ENCODE assay signal across 8 mouse cellular contexts in genomic region chr19:46452052-46452827, GRCm38 (mm10). TPM values are rescaled to one million over a fixed set of nuclear protein-coding genes. Genes with fewer than 3 reads are reported as not detected.
DNase-seq lines count a peak whose midpoint lies in the region; ATAC-seq and TF ChIP-seq lines count a peak whose summit lies in the region.

No protein-coding gene starts in this region.

- WGBS in limb, embryonic 15.5 days: 36% methylated on average over 10 of the region's 10 CpGs
- 40% methylated on average over 10 of the region's 10 CpGs for WGBS in neural tube, embryonic 12.5 days

- H3K4me2 ChIP-seq in limb, embryonic 15.5 days: no peak overlapping the region
- no peak overlapping the region for H3K4me2 ChIP-seq in neural tube, embryonic 12.5 days (replicated peaks)

- no peaks in the 10 kb centered on the region for H3K36me3 ChIP-seq in ES-Bruce4 (ENCODE audit: control insufficient read depth, insufficient read depth, low read length, poor library complexity, severe bottlenecking)
- H3K36me3 ChIP-seq in limb, embryonic 15.5 days: peaks cover 52% of the 10 kb centered on the region
- H3K36me3 ChIP-seq in neural tube, embryonic 12.5 days: peaks cover 38% of the 10 kb centered on the region

- H3K27ac ChIP-seq in ES-Bruce4 (ENCODE audit: insufficient read depth, low read length): no peak overlapping the region
- H3K27ac ChIP-seq in limb, embryonic 15.5 days: 0 out of 2 replicates have a peak overlapping the region, but pooled peaks have one; percentile 5
- H3K27ac ChIP-seq in neural tube, embryonic 12.5 days: 0 out of 2 replicates have a peak overlapping the region, but pooled peaks have one; percentile 27

- TF ChIP-seq EP300 in ES-Bruce4 (IDR thresholded peaks at IDR 0.05; ENCODE audit: insufficient read depth, low read depth, low read length): no peak

- peak; percentile 74 for DNase-seq in B cell, adult 2 months
- DNase-seq in cerebellum, postnatal 25 days: peak; percentile 67 to 68
- DNase-seq in gastrocnemius, postnatal 10 days: peak; percentile 55
- DNase-seq in kidney, adult 8-10 months: peak; percentile 61 to 66
- no peak for DNase-seq in urinary bladder, postnatal 4 days (ENCODE audit: low spot score in 2 of 2)

- TF ChIP-seq CTCF in ES-Bruce4 (IDR thresholded peaks at IDR 0.05; ENCODE audit: low read depth, low read length): peak; percentile 79

- no peak for ATAC-seq in limb, embryonic 15.5 days (ENCODE audit: insufficient number of reproducible peaks, low FRiP score, low TSS enrichment, low read depth)
- ATAC-seq in neural tube, embryonic 12.5 days (ENCODE audit: low FRiP score, low read depth): peak; percentile 21; the same call in 1 of the 2 replicates

- no peaks in the 10 kb centered on the region for H3K27me3 ChIP-seq in ES-Bruce4 (ENCODE audit: control insufficient read depth, insufficient read depth, low read length, poor library complexity, severe bottlenecking)
- H3K27me3 ChIP-seq in limb, embryonic 15.5 days: no peaks in the 10 kb centered on the region
- H3K27me3 ChIP-seq in neural tube, embryonic 12.5 days (replicated peaks): no peaks in the 10 kb centered on the region

- no peak for TF ChIP-seq POLR2A in ES-Bruce4 (IDR thresholded peaks at IDR 0.05; ENCODE audit: insufficient read depth, low read length)

- no peak overlapping the region for H3K9ac ChIP-seq in ES-Bruce4 (ENCODE audit: low read depth, poor library complexity, severe bottlenecking)
- no peak overlapping the region for H3K9ac ChIP-seq in limb, embryonic 15.5 days
- 0 out of 2 replicates have a peak overlapping the region, but pooled peaks have one; percentile 2 for H3K9ac ChIP-seq in neural tube, embryonic 12.5 days

- no peaks in the 10 kb centered on the region for H3K9me3 ChIP-seq in ES-Bruce4 (replicated peaks; ENCODE audit: control insufficient read depth, insufficient read depth, low read length, poor library complexity, severe bottlenecking)
- no peaks in the 10 kb centered on the region for H3K9me3 ChIP-seq in limb, embryonic 15.5 days
- H3K9me3 ChIP-seq in neural tube, embryonic 12.5 days: no peaks in the 10 kb centered on the region

- H3K4me1 ChIP-seq in ES-Bruce4 (ENCODE audit: control insufficient read depth, insufficient read depth, low read length): no peaks in the 10 kb centered on the region
- peaks cover 27% of the 10 kb centered on the region for H3K4me1 ChIP-seq in limb, embryonic 15.5 days
- peaks cover 30% of the 10 kb centered on the region for H3K4me1 ChIP-seq in neural tube, embryonic 12.5 days

- no peak overlapping the region for H3K4me3 ChIP-seq in ES-Bruce4 (ENCODE audit: low read depth, low read length)
- H3K4me3 ChIP-seq in limb, embryonic 15.5 days: no peak overlapping the region
- no peak overlapping the region for H3K4me3 ChIP-seq in neural tube, embryonic 12.5 days

RNA-seq across cellular contexts. Expression of gene Trim8, which starts 49.3 kb away (rescaled TPM):
- 14.2 and 16.3 TPM in 2 replicates for polyA plus RNA-seq in ES-Bruce4 (2011; ENCODE audit: insufficient read depth, insufficient read length, low read depth, missing spikeins)
- total RNA-seq in gastrocnemius, postnatal 10 days (2021): 10 to 100 TPM; 26.1 to 29.7 TPM
- 14.6 and 15.1 TPM in 2 replicates for polyA plus RNA-seq in limb, embryonic 15.5 days (2015; fragmentation: Nextera tagmentation; extraction: Ambion mirVana)
- polyA plus RNA-seq in neural tube, embryonic 12.5 days (2016; fragmentation: Nextera tagmentation; extraction: Ambion mirVana): 39.1 and 43.0 TPM in 2 replicates

RNA-seq across cellular contexts. Expression of gene Sufu, which starts 55.5 kb away (rescaled TPM):
- 16.0 and 16.7 TPM in 2 replicates for polyA plus RNA-seq in ES-Bruce4 (2011; ENCODE audit: insufficient read depth, insufficient read length, low read depth, missing spikeins)
- 10 to 100 TPM; 11.8 to 14.2 TPM for total RNA-seq in gastrocnemius, postnatal 10 days (2021)
- 32.8 and 33.6 TPM in 2 replicates for polyA plus RNA-seq in limb, embryonic 15.5 days (2015; fragmentation: Nextera tagmentation; extraction: Ambion mirVana)
- polyA plus RNA-seq in neural tube, embryonic 12.5 days (2016; fragmentation: Nextera tagmentation; extraction: Ambion mirVana): 36.3 and 37.3 TPM in 2 replicates

RNA-seq across cellular contexts. Expression of gene Actr1a, which starts 56.7 kb away (rescaled TPM):
- 75.3 and 92.8 TPM in 2 replicates for polyA plus RNA-seq in ES-Bruce4 (2011; ENCODE audit: insufficient read depth, insufficient read length, low read depth, missing spikeins)
- 10 to 100 TPM; 65.1 to 69.1 TPM for total RNA-seq in gastrocnemius, postnatal 10 days (2021)
- polyA plus RNA-seq in limb, embryonic 15.5 days (2015; fragmentation: Nextera tagmentation; extraction: Ambion mirVana): 145 and 156 TPM in 2 replicates
- 259 and 269 TPM in 2 replicates for polyA plus RNA-seq in neural tube, embryonic 12.5 days (2016; fragmentation: Nextera tagmentation; extraction: Ambion mirVana)

Comparison
In these comparisons a context has a peak if more than half of its experiments do, and no peak if none do; other contexts are left out.
1. DNase-seq: peak in B cell, adult 2 months (2 of 2), cerebellum, postnatal 25 days (2 of 2), gastrocnemius, postnatal 10 days (single experiment) and kidney, adult 8-10 months (2 of 2); none in urinary bladder, postnatal 4 days (0 of 2).